Mouse (Mus musculus) neural tube, embryonic 15.5 days (tissue): ENCODE measurements around the gene AW822073. TPM values are rescaled to one million over a fixed set of nuclear protein-coding genes. Genes with fewer than 3 reads are reported as not detected.

Source experiments
- polyA plus RNA-seq: library from polyadenylated mRNA; unstranded; fragments of >200 nt; fragmentation: Nextera tagmentation; extraction: Ambion mirVana; gene quantifications from 2 replicates; pipeline ENCODE4 v1.2.1, GENCODE M21; 2015

Gene AW822073
- polyA plus RNA-seq, 1 experiment from 2014 or later: not detected

Other genes with a start within 250 kb of the AW822073 start
- gene Duxf3, start 7.7 kb upstream of the AW822073 start, polyA plus RNA-seq: not detected in 2 replicates
- not detected in 2 replicates for gene Gm4981, start 11.8 kb upstream of the AW822073 start, polyA plus RNA-seq
- 82.3 and 82.5 TPM in 2 replicates for gene Gcc2, start 30.6 kb upstream of the AW822073 start, polyA plus RNA-seq
- 56.6 and 86.2 TPM in 2 replicates for gene Lims1, start 98.5 kb upstream of the AW822073 start, polyA plus RNA-seq
- 13.2 and 16.6 TPM in 2 replicates for gene Ranbp2, start 222.0 kb upstream of the AW822073 start, polyA plus RNA-seq